Mouse (Mus musculus): ENCODE results near the gene Batf3.

DNA sequence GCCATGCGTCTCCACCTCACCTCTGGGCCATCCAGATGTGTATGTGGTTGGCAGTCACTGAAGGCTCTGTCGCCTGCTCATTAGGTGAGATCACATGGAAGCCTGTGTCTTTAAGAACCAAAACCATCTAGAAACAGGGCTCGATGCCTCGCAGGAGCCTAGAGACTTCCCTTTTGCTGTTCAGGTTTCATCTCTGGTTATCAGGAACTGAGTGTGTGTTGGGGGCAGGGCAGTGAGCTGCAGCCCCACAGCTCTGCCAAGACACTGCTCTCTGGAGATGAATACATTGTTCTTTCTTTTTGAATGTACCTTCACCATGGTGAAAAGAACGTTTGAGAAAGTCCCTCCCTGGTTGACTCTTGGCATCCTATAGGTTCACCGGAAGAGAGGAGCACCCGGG lies 17.2 kb downstream of the Batf3 start:
- no peak for TF ChIP-seq CTCF (IDR thresholded peaks at IDR 0.05; ENCODE audit: low read depth)
- no peak for TF ChIP-seq EP300 (IDR thresholded peaks at IDR 0.05; ENCODE audit: low read depth)
